Mouse (Mus musculus) forebrain, postnatal 0 days (tissue): ENCODE measurements around the gene Hdac11. TPM values are rescaled to one million over a fixed set of nuclear protein-coding genes. Genes with fewer than 3 reads are reported as not detected.
"Not testable (repeated sequence)": the region's sequence is repeated elsewhere in the genome, so short reads cannot be mapped to it uniquely, and the experiment has no call there.

Experiments
- ATAC-seq: fragments of 200-750 bp; cut with Nextera tagmentation; 2 replicates; pipeline ENCODE4 v1.8.0; 2017; ENCODE audit warnings: mild to moderate bottlenecking, moderate library complexity
- DNase-seq: peaks from one replicate; pipeline ENCODE4 v3.0.0-alpha.2; 2015
- H3K27ac ChIP-seq: fragments of 300-500 bp; sonication (generic); 2 replicates; pipeline ENCODE4 v1.5.1; 2014; ENCODE audit warnings: low read depth, mild to moderate bottlenecking, antibody characterized with exemption, low read length, moderate library complexity, mixed read lengths
- H3K27me3 ChIP-seq: fragments of 300-500 bp; sonication (generic); 2 replicates; pipeline ENCODE4 v1.6.1; 2014; ENCODE audit warnings: mild to moderate bottlenecking, low read length, mixed read lengths; ENCODE audit not compliant: insufficient read depth
- H3K36me3 ChIP-seq: fragments of 300-500 bp; sonication (generic); 2 replicates; pipeline ENCODE4 v1.6.1; 2014; ENCODE audit warnings: mild to moderate bottlenecking, moderate library complexity; ENCODE audit not compliant: insufficient read depth
- H3K4me1 ChIP-seq: fragments of 300-500 bp; sonication (generic); 2 replicates; pipeline ENCODE4 v1.6.1; 2014; ENCODE audit warnings: antibody characterized with exemption; ENCODE audit not compliant: insufficient read depth
- H3K4me2 ChIP-seq: fragments of 300-500 bp; sonication (generic); 2 replicates; pipeline ENCODE4 v1.6.1; 2014; ENCODE audit warnings: low read depth, mild to moderate bottlenecking, moderate library complexity
- H3K4me3 ChIP-seq: fragments of 300-500 bp; sonication (generic); 2 replicates; pipeline ENCODE4 v1.5.1; 2014; ENCODE audit warnings: low read depth, low read length, mixed read lengths
- H3K9ac ChIP-seq: fragments of 300-500 bp; sonication (generic); 2 replicates; pipeline ENCODE4 v1.6.1; 2014; ENCODE audit warnings: mild to moderate bottlenecking
- H3K9me3 ChIP-seq: fragments of 300-500 bp; sonication (generic); 2 replicates; pipeline ENCODE4 v1.6.1; 2016; ENCODE audit warnings: low read length
- CTCF ChIP-seq: sonication (generic); IDR thresholded peaks from 2 replicates; pipeline ENCODE4 v1.5.1; 2016; ENCODE audit warnings: antibody characterized with exemption, control low read depth, low read depth
- WGBS: fragments of 180-500 bp; shearing (Covaris S2); extraction: QIAGEN DNeasy Blood & Tissue Kit; methylation state at CpG from one replicate; pipeline ENCODE4 v1.1.7; 2014; 5-methylcytosine and 5-hydroxymethylcytosine counted together
- polyA plus RNA-seq: library from polyadenylated mRNA; unstranded; fragments of >200 nt; fragmentation: Nextera tagmentation; extraction: Ambion mirVana; gene quantifications from 2 replicates; pipeline ENCODE4 v1.2.1, GENCODE M21; 2015
- total RNA-seq: library from RNA; depleted of rRNA; stranded (reverse); fragments of >200 nt; gene quantifications from 2 replicates; pipeline ENCODE4 v1.2.3, GENCODE M21; 2014

Gene Hdac11
- total and polyA plus RNA-seq, 2 experiments from 2014 or later: 34.5 to 81.0 TPM

GRCm38 (mm10) chr6:91120206-91120605, 36.3 kb upstream of the Hdac11 start:
- H3K9me3 ChIP-seq: no peaks in the 10 kb centered on the region
- TF ChIP-seq CTCF: no peak
- no peak overlapping the region for H3K27ac ChIP-seq
- peaks cover 19% of the 10 kb centered on the region for H3K4me1 ChIP-seq
- no peak overlapping the region for H3K9ac ChIP-seq
- H3K36me3 ChIP-seq: no peaks in the 10 kb centered on the region
- ATAC-seq: no peak
- no peak for DNase-seq
- H3K4me3 ChIP-seq: no peak overlapping the region
- WGBS: 74% methylated on average over 2 of the region's 2 CpGs
- no peak overlapping the region for H3K4me2 ChIP-seq
- H3K27me3 ChIP-seq: no peaks in the 10 kb centered on the region

DNA sequence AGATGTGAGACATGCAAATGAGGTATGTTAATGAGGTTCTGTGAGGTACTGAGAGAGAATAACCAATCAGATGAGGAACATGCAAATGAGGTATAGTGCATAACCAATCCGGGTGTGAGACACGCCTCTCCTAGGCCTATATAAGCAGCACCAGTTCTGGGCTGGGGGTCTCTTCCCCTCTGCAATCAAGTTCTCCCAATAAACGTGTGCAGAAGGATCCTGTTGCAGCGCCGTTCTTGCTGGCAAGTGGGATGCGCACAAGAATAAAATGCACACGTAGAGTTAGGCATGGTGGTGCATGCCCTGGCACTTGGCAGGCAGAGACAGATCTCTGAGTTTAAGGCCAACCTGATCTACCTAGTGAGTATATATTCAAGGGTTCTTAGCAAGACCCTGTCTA, 35.4 kb upstream of the Hdac11 start:
- WGBS: 96% methylated on average over 7 of the region's 7 CpGs
- peaks cover 10% of the 10 kb centered on the region; the same call in 1 of the 2 replicates for H3K4me1 ChIP-seq
- H3K4me2 ChIP-seq, H3K36me3 ChIP-seq, ATAC-seq, DNase-seq, H3K9ac ChIP-seq, H3K27me3 ChIP-seq, H3K9me3 ChIP-seq, H3K4me3 ChIP-seq, H3K27ac ChIP-seq: not testable (repeated sequence)

DNA sequence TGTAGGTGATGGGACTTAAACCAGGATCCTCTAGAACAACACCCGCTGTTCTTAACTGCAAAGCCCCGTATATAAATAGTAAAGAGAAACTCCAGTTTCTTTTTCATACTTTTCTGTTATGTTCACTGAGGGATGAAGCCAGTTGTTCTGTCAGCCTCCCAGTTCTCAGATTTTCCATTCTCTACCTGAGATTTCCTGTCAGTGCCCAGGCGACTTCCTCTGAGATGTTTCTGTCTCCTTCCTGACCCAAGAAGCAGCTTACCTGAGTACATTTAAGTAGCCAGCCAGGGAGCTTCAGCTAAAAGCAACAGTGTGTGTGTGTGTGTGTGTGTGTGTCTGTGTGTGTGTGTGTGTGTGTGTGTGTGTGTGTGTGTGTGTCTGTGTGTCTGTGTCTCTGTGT, 33.0 kb upstream of the Hdac11 start:
- TF ChIP-seq CTCF: no peak
- H3K4me1 ChIP-seq: no peaks in the 10 kb centered on the region
- no peaks in the 10 kb centered on the region for H3K36me3 ChIP-seq
- H3K4me2 ChIP-seq: no peak overlapping the region
- no peaks in the 10 kb centered on the region for H3K27me3 ChIP-seq
- no peak overlapping the region for H3K9ac ChIP-seq
- no peak overlapping the region for H3K4me3 ChIP-seq
- ATAC-seq (no peak), DNase-seq (no peak)
- no peak overlapping the region for H3K27ac ChIP-seq
- 90% methylated on average over 3 of the region's 3 CpGs for WGBS
- H3K9me3 ChIP-seq: no peaks in the 10 kb centered on the region

DNA sequence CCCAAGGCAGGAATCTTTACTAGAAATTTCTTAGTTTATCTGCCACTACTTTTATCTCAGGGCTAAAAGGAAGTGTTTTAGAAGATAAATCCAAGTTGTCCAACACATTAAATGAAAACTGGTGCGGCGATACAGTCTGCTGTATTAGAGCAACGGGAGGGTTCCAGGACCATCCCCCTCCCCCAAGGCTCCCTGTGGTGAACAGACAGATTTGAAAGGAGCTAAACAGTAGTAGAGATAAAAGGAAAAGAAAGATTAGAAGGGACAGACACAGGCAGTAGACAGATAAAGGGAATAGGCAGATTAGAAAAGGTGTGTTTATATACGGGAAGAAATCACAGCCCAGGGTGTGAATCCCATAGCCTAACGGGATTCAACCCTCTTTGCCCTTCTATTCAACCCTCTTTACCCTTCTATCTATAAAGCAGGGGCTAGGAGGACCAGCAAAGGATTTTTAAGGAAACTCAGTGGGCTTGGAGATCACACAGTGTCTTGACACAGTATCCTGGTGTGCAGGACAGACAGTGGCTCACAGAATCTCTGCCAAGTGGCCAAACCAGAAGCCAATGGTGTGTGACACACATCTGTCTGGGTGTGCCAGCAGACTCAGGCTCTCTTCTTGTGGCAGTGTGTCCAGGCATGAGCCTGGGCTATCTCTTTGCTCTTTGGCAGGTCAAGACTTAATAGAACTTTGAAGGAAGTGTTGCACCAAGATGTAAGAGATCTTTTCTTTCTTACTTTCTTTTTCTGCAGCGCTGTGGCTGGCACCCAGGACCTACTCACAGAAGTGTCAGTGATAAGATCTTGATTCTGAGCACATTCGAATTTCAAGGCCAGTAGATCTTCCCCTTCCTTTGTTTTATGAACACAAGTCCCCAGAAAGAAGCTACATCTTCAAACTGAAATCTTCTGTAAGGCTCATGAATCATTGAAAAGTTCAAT, 31.9 kb upstream of the Hdac11 start:
- WGBS: 39% methylated on average over 7 of the region's 7 CpGs
- TF ChIP-seq CTCF: no peak

DNA sequence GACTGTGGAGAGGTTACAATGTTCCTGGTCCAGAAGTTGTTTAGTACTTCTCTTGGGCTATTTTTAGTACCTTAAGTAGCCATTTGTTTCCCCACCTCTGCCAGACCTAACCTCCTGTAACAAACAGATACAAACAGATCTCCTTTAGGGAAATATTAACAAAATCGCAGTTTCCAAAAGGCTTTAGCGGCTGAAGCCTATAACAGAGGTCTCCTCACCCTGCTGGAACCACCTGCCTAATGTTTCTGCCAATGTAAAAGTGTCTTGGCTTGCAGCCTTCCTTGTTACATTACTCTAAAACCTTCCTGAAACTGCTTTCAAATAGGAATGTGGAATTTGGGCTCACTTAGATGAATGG, 31.3 kb upstream of the Hdac11 start:
- Histone ChIP-seq H3K27me3 (no peaks in the 10 kb centered on the region), H3K4me1 (no peaks in the 10 kb centered on the region), H3K9me3 (no peaks in the 10 kb centered on the region), H3K27ac (no peak overlapping the region), H3K4me2 (no peak overlapping the region), H3K4me3 (no peak overlapping the region), H3K9ac (no peak overlapping the region), H3K36me3 (no peaks in the 10 kb centered on the region)
- no peak for TF ChIP-seq CTCF
- WGBS: 85% methylated on average over 2 of the region's 2 CpGs
- ATAC-seq: no peak
- no peak for DNase-seq

More for the DNA sequence above, 31.9 kb upstream of the Hdac11 start:
- H3K4me1 ChIP-seq: no peaks in the 10 kb centered on the region
- H3K27me3 ChIP-seq: no peaks in the 10 kb centered on the region
- H3K27ac ChIP-seq: no peak overlapping the region
- DNase-seq (no peak), ATAC-seq (no peak)
- H3K4me3 ChIP-seq: no peak overlapping the region
- H3K4me2 ChIP-seq: no peak overlapping the region
- H3K36me3 ChIP-seq: no peaks in the 10 kb centered on the region
- no peaks in the 10 kb centered on the region for H3K9me3 ChIP-seq
- H3K9ac ChIP-seq: no peak overlapping the region

GRCm38 (mm10) chr6:91128996-91129395, 27.5 kb upstream of the Hdac11 start:
- H3K36me3 ChIP-seq: no peaks in the 10 kb centered on the region

GRCm38 (mm10) chr6:91130856-91131255, 25.6 kb upstream of the Hdac11 start:
- H3K27me3 ChIP-seq: no peaks in the 10 kb centered on the region
- no peak overlapping the region for H3K27ac ChIP-seq
- no peak for TF ChIP-seq CTCF
- H3K4me1 ChIP-seq: no peaks in the 10 kb centered on the region
- no peaks in the 10 kb centered on the region for H3K9me3 ChIP-seq
- H3K4me3 ChIP-seq: no peak overlapping the region
- no peak overlapping the region for H3K4me2 ChIP-seq
- ATAC-seq (no peak), DNase-seq (no peak)
- H3K36me3 ChIP-seq: no peaks in the 10 kb centered on the region
- 51% methylated on average over 1 of the region's 1 CpGs for WGBS
- H3K9ac ChIP-seq: no peak overlapping the region

More at GRCm38 (mm10) chr6:91128996-91129395, 27.5 kb upstream of the Hdac11 start:
- H3K4me2 ChIP-seq: no peak overlapping the region
- no peaks in the 10 kb centered on the region for H3K4me1 ChIP-seq
- no peaks in the 10 kb centered on the region for H3K9me3 ChIP-seq
- 43% methylated on average over 4 of the region's 4 CpGs for WGBS
- no peak overlapping the region for H3K27ac ChIP-seq
- ATAC-seq: no peak
- no peak overlapping the region for H3K4me3 ChIP-seq
- no peak for DNase-seq
- no peaks in the 10 kb centered on the region for H3K27me3 ChIP-seq
- no peak for TF ChIP-seq CTCF
- H3K9ac ChIP-seq: no peak overlapping the region
